Mouse (Mus musculus) spleen, postnatal 36 days (tissue): ENCODE data around the gene Apopt1.
A peak's percentile ranks its signal among the peaks of the same experiment; 100 is the strongest.

Experiments
- DNase-seq, 2 experiments: peaks; one replicate each; pipeline ENCODE4 v3.0.0; 2022; ENCODE audit warnings: low spot score in 2 of 2, mixed read lengths in 1 of 2

Apopt1 gene

GRCm38 (mm10) chr12:111769816-111770577 lies 56.9 kb downstream of the Apopt1 start:
- DNase-seq = no peak

- DNase-seq = no peak
Measured at GRCm38 (mm10) chr12:111770651-111771050, 57.6 kb downstream of the Apopt1 start.

- DNase-seq = no peak
Measured at GRCm38 (mm10) chr12:111774156-111774555, 61.1 kb downstream of the Apopt1 start.

GRCm38 (mm10) chr12:111774845-111775244 lies 61.8 kb downstream of the Apopt1 start:
- no peak for DNase-seq

GRCm38 (mm10) chr12:111777919-111778318 lies 64.9 kb downstream of the Apopt1 start:
- DNase-seq = no peak

- no peak for DNase-seq
Measured at GRCm38 (mm10) chr12:111779544-111779943, 66.5 kb downstream of the Apopt1 start.

- DNase-seq = no peak
Measured at GRCm38 (mm10) chr12:111785174-111785573, 72.1 kb downstream of the Apopt1 start.

- no peak for DNase-seq
Measured at GRCm38 (mm10) chr12:111787015-111787414, 74.0 kb downstream of the Apopt1 start.

- DNase-seq = no peak
Measured at GRCm38 (mm10) chr12:111790090-111790489, 77.0 kb downstream of the Apopt1 start.

- no peak for DNase-seq
Measured at GRCm38 (mm10) chr12:111790631-111791030, 77.6 kb downstream of the Apopt1 start.

GRCm38 (mm10) chr12:111791474-111792104 lies 78.5 kb downstream of the Apopt1 start:
- no peak for DNase-seq

- peak in 1 of 2 experiments; percentile 10 for DNase-seq
Measured at GRCm38 (mm10) chr12:111794102-111794501, 81.0 kb downstream of the Apopt1 start.

GRCm38 (mm10) chr12:111794526-111795179 lies 81.6 kb downstream of the Apopt1 start:
- DNase-seq = no peak

GRCm38 (mm10) chr12:111795180-111795895 lies 82.3 kb downstream of the Apopt1 start:
- no peak for DNase-seq

- no peak for DNase-seq
Measured at GRCm38 (mm10) chr12:111797251-111797650, 84.2 kb downstream of the Apopt1 start.

GRCm38 (mm10) chr12:111798493-111798892 lies 85.4 kb downstream of the Apopt1 start:
- DNase-seq = no peak

- DNase-seq = no peak
Measured at GRCm38 (mm10) chr12:111800459-111801183, 87.6 kb downstream of the Apopt1 start.

GRCm38 (mm10) chr12:111803538-111803937 lies 90.5 kb downstream of the Apopt1 start:
- DNase-seq = no peak
